Mouse (Mus musculus) gastrocnemius, postnatal 10 days (tissue): ENCODE measurements at regions not wholly inside any gene's neighbourhood (a gene's known extent, or its start where the extent isn't known, plus 50 kb on each side); places are given as distances from the start of the nearest gene placed in this dataset.

ENCODE experiments used
- DNase-seq: peaks from one replicate; pipeline ENCODE4 v3.0.0; 2021; ENCODE audit warnings: mixed read lengths

DNA sequence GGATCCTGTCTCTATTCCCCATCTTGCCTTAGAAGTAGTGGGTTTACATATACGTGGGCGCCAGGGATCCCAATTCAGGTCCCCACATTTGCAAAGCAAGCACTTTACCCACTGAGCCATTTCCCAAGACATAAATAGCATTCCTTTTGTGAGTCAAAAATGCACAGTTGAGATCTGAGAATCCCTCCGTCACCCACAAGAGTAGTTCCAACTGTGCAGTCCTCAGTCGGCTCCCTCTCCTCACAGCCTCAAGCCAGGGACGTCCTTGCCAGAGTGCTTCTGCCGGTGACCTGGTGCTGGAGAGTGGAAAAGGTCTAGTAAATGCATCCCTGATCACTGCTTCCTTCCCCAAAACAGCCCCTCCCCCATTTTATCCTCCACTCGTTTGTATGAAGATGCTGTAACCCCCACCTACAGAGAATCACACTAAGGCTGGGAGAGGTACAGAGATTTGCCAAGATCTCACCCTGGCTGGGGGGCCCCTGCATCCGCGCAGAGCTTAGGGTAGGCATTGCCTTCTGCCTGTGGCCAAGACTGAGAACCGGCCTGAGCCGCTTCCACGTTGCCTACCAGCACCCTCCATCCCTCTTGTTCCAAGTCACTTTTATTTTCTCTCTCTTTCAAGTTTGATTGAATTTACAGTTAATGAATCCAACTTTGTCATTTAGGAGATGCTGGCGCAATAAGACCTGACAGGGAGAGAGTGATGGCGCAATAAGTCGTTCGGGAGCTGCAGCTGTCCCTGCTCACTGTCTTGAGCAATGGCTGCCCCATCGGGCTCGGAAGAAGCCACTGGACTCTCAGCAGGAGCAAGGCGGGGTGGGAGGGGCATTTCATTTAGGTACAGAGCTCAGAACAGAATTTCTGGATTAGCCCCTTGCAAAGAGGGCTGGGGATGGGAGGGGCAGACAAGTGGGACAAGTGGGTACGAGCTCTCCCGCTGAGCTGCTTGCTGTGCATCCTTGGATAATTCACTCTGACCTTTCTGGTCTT, 74.5 kb upstream of the Zfp618 start:
- DNase-seq: no peak

DNA sequence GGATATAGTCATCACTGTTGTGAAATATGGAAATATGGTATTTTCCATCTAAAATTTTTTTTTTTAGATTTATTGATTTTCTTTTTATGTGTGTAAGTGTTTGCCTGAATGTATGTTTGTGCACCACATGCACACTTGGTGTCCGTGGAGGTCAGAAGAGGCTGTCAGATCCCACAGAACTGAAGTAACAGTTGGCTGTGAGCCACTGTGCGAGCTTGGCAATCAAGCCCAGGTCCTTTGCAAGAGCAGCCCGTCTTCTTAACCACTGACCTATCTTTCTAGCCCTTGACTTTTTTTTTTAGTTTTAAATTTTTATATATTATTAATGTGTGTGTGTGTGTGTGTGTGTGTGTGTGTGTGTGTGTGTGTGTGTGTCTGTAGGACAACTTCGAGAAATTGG, 52.5 kb upstream of the Zfp618 start:
- DNase-seq: no peak
